Mouse (Mus musculus): Measurements from ENCODE around the gene Olfr101. TPM values are rescaled to one million over a fixed set of nuclear protein-coding genes. Genes with fewer than 3 reads are reported as not detected.

Olfr101 gene
- total RNA-seq, 1 experiment: not detected

GRCm38 (mm10) chr17:37308483-37308882, 4.4 kb upstream of the Olfr101 start:
- Histone ChIP-seq H3K4me3 (ENCODE audit: insufficient read depth in 1 of 2, low read depth in 1 of 2, low read length in 2 of 2, poor library complexity in 1 of 2, severe bottlenecking in 1 of 2) (no peak overlapping the region), H3K9ac (ENCODE audit: insufficient read depth, low read depth, low read length, poor library complexity, severe bottlenecking) (no peak overlapping the region), H3K36me3 (ENCODE audit: control insufficient read depth, insufficient read depth, low read length, poor library complexity, severe bottlenecking) (no peaks in the 10 kb centered on the region), H3K9me3 (ENCODE audit: control insufficient read depth, insufficient read depth, low read depth, low read length) (no peaks in the 10 kb centered on the region), H3K27ac (ENCODE audit: insufficient read depth, low read depth, low read length, poor library complexity, severe bottlenecking) (no peak overlapping the region), H3K4me1 (ENCODE audit: control insufficient read depth in 2 of 2, insufficient read depth in 2 of 2, low read length in 2 of 2, poor library complexity in 1 of 2) (no peaks in the 10 kb centered on the region)
- TF ChIP-seq ZNF384 (IDR thresholded peaks at IDR 0.05; ENCODE audit: low read depth, low read length) (no peak), ZC3H11A (IDR thresholded peaks at IDR 0.05; ENCODE audit: borderline replicate concordance, low read depth, low read length) (0 out of 2 replicates have a peak, but pooled peaks have one; percentile 23)
- peak; percentile 8 for DNase-seq (ENCODE audit: low read depth, low spot score)
- in situ Hi-C loops (cut with MboI; ENCODE audit: low sequenced_read_pairs in 2 of 2, unreplicated experiment in 2 of 2): loop anchor here in 1 of 2 experiments (25.0 kb wide), 1 partner anchor 1254 kb away; the partner anchor contains the start of gene Esp34

GRCm38 (mm10) chr17:37283360-37283759, 20.8 kb downstream of the Olfr101 start, which contains the start of gene Olfr99:
TSS of gene Olfr99 (minus strand) at chr17:37283460.
- TF ChIP-seq MAFK (IDR thresholded peaks at IDR 0.05; ENCODE audit: insufficient read depth, low read depth, low read length) (no peak), CHD2 (IDR thresholded peaks at IDR 0.05; ENCODE audit: low read depth, low read length) (no peak), ZNF384 (IDR thresholded peaks at IDR 0.05; ENCODE audit: low read depth, low read length) (no peak), ZC3H11A (IDR thresholded peaks at IDR 0.05; ENCODE audit: borderline replicate concordance, low read depth, low read length) (no peak), HCFC1 (IDR thresholded peaks at IDR 0.05; ENCODE audit: borderline replicate concordance, insufficient read depth, low read length) (no peak)
- no peaks in the 10 kb centered on the region for H3K4me1 ChIP-seq (ENCODE audit: control insufficient read depth in 2 of 2, insufficient read depth in 2 of 2, low read length in 2 of 2, poor library complexity in 1 of 2)
- no peak within 1 kb of the TSS for H3K9ac ChIP-seq (ENCODE audit: insufficient read depth, low read depth, low read length, poor library complexity, severe bottlenecking)
- H3K27ac ChIP-seq (ENCODE audit: insufficient read depth, low read depth, low read length, poor library complexity, severe bottlenecking): no peak within 1 kb of the TSS
- H3K4me3 ChIP-seq (ENCODE audit: insufficient read depth in 1 of 2, low read depth in 1 of 2, low read length in 2 of 2, poor library complexity in 1 of 2, severe bottlenecking in 1 of 2): no peak within 1 kb of the TSS
- no peaks in the 10 kb centered on the region for H3K36me3 ChIP-seq (ENCODE audit: control insufficient read depth, insufficient read depth, low read length, poor library complexity, severe bottlenecking)
- no peak for DNase-seq (ENCODE audit: low read depth, low spot score)
- no peaks in the 10 kb centered on the region for H3K9me3 ChIP-seq (ENCODE audit: control insufficient read depth, insufficient read depth, low read depth, low read length)
- in situ Hi-C loops (cut with MboI; ENCODE audit: low sequenced_read_pairs in 2 of 2, unreplicated experiment in 2 of 2): no loop called here

GRCm38 (mm10) chr17:37280331-37280730, 23.8 kb downstream of the Olfr101 start:
- in situ Hi-C loops (cut with MboI; ENCODE audit: low sequenced_read_pairs in 2 of 2, unreplicated experiment in 2 of 2): no loop called here

GRCm38 (mm10) chr17:37276573-37276972, 27.5 kb downstream of the Olfr101 start:
- no peak overlapping the region for H3K9ac ChIP-seq (ENCODE audit: insufficient read depth, low read depth, low read length, poor library complexity, severe bottlenecking)
- no peak overlapping the region for H3K27ac ChIP-seq (ENCODE audit: insufficient read depth, low read depth, low read length, poor library complexity, severe bottlenecking)
- no peaks in the 10 kb centered on the region for H3K4me1 ChIP-seq (ENCODE audit: control insufficient read depth in 2 of 2, insufficient read depth in 2 of 2, low read length in 2 of 2, poor library complexity in 1 of 2)
- no peak overlapping the region for H3K4me3 ChIP-seq (ENCODE audit: insufficient read depth in 1 of 2, low read depth in 1 of 2, low read length in 2 of 2, poor library complexity in 1 of 2, severe bottlenecking in 1 of 2)
- H3K36me3 ChIP-seq (ENCODE audit: control insufficient read depth, insufficient read depth, low read length, poor library complexity, severe bottlenecking): no peaks in the 10 kb centered on the region
- TF ChIP-seq ZC3H11A (IDR thresholded peaks at IDR 0.05; ENCODE audit: borderline replicate concordance, low read depth, low read length) (no peak), HCFC1 (IDR thresholded peaks at IDR 0.05; ENCODE audit: borderline replicate concordance, insufficient read depth, low read length) (no peak), ZNF384 (IDR thresholded peaks at IDR 0.05; ENCODE audit: low read depth, low read length) (no peak), MAFK (IDR thresholded peaks at IDR 0.05; ENCODE audit: insufficient read depth, low read depth, low read length) (no peak), CHD2 (IDR thresholded peaks at IDR 0.05; ENCODE audit: low read depth, low read length) (no peak)
- no peak for DNase-seq (ENCODE audit: low read depth, low spot score)
- no peaks in the 10 kb centered on the region for H3K9me3 ChIP-seq (ENCODE audit: control insufficient read depth, insufficient read depth, low read depth, low read length)
- in situ Hi-C loops (cut with MboI; ENCODE audit: low sequenced_read_pairs in 2 of 2, unreplicated experiment in 2 of 2): no loop called here

More at GRCm38 (mm10) chr17:37280331-37280730, 23.8 kb downstream of the Olfr101 start:
- H3K4me3 ChIP-seq (ENCODE audit: insufficient read depth in 1 of 2, low read depth in 1 of 2, low read length in 2 of 2, poor library complexity in 1 of 2, severe bottlenecking in 1 of 2): no peak overlapping the region
- no peaks in the 10 kb centered on the region for H3K9me3 ChIP-seq (ENCODE audit: control insufficient read depth, insufficient read depth, low read depth, low read length)
- no peak for TF ChIP-seq HCFC1 (IDR thresholded peaks at IDR 0.05; ENCODE audit: borderline replicate concordance, insufficient read depth, low read length)
- no peak for TF ChIP-seq ZNF384 (IDR thresholded peaks at IDR 0.05; ENCODE audit: low read depth, low read length)
- no peak for TF ChIP-seq CHD2 (IDR thresholded peaks at IDR 0.05; ENCODE audit: low read depth, low read length)
- TF ChIP-seq ZC3H11A (IDR thresholded peaks at IDR 0.05; ENCODE audit: borderline replicate concordance, low read depth, low read length): no peak
- no peak for TF ChIP-seq MAFK (IDR thresholded peaks at IDR 0.05; ENCODE audit: insufficient read depth, low read depth, low read length)
- no peak overlapping the region for H3K27ac ChIP-seq (ENCODE audit: insufficient read depth, low read depth, low read length, poor library complexity, severe bottlenecking)
- H3K9ac ChIP-seq (ENCODE audit: insufficient read depth, low read depth, low read length, poor library complexity, severe bottlenecking): no peak overlapping the region
- no peaks in the 10 kb centered on the region for H3K4me1 ChIP-seq (ENCODE audit: control insufficient read depth in 2 of 2, insufficient read depth in 2 of 2, low read length in 2 of 2, poor library complexity in 1 of 2)
- no peak for DNase-seq (ENCODE audit: low read depth, low spot score)
- H3K36me3 ChIP-seq (ENCODE audit: control insufficient read depth, insufficient read depth, low read length, poor library complexity, severe bottlenecking): no peaks in the 10 kb centered on the region

Measured in ES-E14 (cell line).